Mouse (Mus musculus): Measurements from ENCODE around the gene Olfr672.
"Not testable (repeated sequence)": the region's sequence is repeated elsewhere in the genome, so short reads cannot be mapped to it uniquely, and the experiment has no call there.

GRCm38 (mm10) chr7:105033836-105034235, 32.0 kb upstream of the Olfr672 start:
- TF ChIP-seq POLR2AphosphoS2 (IDR thresholded peaks at IDR 0.05; ENCODE audit: low read depth, low read length); KAT2A (IDR thresholded peaks at IDR 0.05; ENCODE audit: insufficient replicate concordance, low read length); CHD1 (IDR thresholded peaks at IDR 0.05; ENCODE audit: low read depth, low read length); POLR2A (IDR thresholded peaks at IDR 0.05; ENCODE audit: low read depth, low read length); BHLHE40 (IDR thresholded peaks at IDR 0.05; ENCODE audit: low read depth, low read length); RCOR1 (conservative IDR thresholded peaks at IDR 0.05; ENCODE audit: low read depth, low read length); JUN (IDR thresholded peaks at IDR 0.05; ENCODE audit: insufficient read depth, low read depth, low read length); EP300 (IDR thresholded peaks at IDR 0.05; ENCODE audit: low read length); USF1 (IDR thresholded peaks at IDR 0.05; ENCODE audit: low read depth, low read length); ETS1 (conservative IDR thresholded peaks at IDR 0.05; ENCODE audit: low read depth, low read length): not testable (repeated sequence)
- TF ChIP-seq SMC3 (IDR thresholded peaks at IDR 0.05; ENCODE audit: low read depth, low read length) (peak; percentile 16; the same call in 1 of the 2 replicates), CTCF (conservative IDR thresholded peaks at IDR 0.05 in 1 of 2, IDR thresholded peaks at IDR 0.05 in 1 of 2; ENCODE audit: low read depth in 2 of 2, low read length in 2 of 2) (peak in 1 of 2 experiments; percentile 40; a peak in 2 of 4 replicates)

Data from CH12.LX (cell line).